Mouse (Mus musculus) CD4-positive naive resting alpha-beta T cell, adult 76 days (primary cell): ENCODE data around the gene Vta1. TPM values are rescaled to one million over a fixed set of nuclear protein-coding genes. Genes with fewer than 3 reads are reported as not detected.

Source experiments
- total RNA-seq: library from RNA; stranded (reverse); gene quantifications from one replicate; pipeline ENCODE4 v1.2.4, GENCODE M21; 2023

Gene Vta1
- 50.7 TPM for total RNA-seq

DNA sequence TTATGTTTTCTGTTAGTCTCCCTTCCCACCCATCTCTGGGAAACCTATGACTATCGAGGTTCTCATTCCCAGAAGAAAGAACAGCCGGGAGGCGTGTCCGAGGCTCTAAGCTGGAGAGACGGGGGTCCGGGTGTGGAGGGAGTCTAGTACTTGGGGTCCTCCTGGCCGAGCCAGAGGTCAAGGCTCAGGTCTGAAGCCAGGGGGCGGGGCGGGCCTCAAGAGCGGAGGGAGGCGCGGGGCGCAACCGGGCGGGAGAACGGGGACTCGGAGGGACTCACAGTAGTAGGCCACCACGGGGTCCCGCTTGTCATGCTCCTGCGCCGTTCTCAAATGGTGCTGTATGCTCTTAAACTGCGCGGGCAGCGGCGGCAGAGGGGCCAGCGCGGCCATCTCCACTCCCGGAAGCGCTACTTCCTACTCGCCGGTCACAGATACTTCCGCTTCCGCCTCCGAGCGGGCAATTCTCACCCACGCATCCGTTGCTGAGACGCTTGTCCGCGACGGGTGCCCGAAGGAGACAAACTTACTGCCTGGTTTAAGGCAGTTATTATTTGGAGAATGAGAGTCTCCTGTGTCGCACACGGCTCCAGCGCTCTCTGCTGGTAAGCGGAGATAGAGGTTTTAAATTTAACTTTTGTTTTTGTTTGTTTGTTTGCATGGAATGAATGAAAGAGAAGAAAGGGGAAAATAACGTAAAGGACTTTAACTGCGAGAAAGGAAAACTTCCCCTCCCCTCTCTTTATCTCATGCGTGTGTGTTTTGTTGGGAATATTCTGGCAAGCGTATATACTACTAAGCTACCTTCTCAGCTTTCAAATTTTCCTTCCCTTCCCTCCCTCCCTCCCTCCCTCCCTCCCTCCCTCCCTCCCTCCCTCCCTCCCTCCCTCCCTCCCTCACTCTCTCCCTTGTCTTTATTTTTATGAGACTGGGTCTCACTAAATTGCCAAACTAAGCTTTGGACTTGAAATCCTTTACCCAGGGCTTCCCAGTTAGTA is at the start of gene Vta1, which contains the start of gene Nmbr:
Vta1 (minus strand) TSS at position 489 of the 995 bp plus-strand sequence.
Nmbr (plus strand) TSS at position 520 of the 995 bp plus-strand sequence.

DNA sequence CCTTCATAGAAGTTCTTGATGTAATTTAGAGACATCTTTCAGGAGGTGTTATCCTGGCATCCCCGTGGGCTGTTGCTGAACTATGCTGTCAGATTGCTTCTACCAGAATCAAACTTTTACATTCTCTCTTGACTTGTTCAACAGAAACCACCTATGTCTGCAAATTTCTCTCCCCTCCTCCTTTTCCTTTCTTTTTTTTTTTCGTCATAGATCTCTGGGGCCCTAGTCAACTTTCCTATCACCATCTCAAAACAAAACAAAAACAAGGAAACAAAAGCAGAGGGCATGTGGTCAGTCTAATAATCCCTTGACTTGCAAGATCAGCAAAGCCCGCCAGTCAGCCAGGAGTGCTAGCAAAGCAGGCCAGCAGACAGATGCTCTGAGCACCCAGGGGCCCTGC is 12.8 kb upstream of the Vta1 start, which contains the start of gene Gje1:
Gje1 (minus strand) TSS at position 101 of the 400 bp plus-strand sequence.

Other genes starting within 250 kb of the Vta1 start
- not detected for gene Adgrg6, start 159.9 kb downstream of the Vta1 start, total RNA-seq
- not detected for gene Nmbr, start within 50 bp of the Vta1 start, total RNA-seq
- not detected for gene Gje1, start 12.7 kb upstream of the Vta1 start, total RNA-seq